Mouse (Mus musculus) cerebellum, adult 9-10 months (tissue): ENCODE data around the gene Mindy1.
A peak's percentile ranks its signal among the peaks of the same experiment; 100 is the strongest.

Source experiments
- DNase-seq: peaks from one replicate; pipeline ENCODE4 v3.0.0; 2022

Gene Mindy1

DNA sequence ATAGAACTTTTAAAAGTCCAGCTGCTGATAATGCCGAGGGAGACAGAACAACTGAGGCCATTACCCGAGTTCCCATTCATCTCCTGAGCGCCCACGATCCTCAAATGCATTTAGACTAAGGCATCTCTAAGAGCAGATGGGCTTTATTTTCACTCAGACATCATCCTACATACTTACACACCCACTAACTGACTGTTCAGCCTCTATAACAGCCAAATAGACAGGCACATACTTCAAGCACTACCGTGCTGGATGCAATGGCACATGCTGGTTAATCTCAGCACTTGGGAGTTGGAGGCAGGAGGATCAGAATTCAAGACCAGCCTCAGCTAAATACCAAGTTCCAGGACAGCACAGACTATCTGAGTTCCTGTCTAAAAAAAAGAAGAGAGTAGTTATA, 11.4 kb upstream of the Mindy1 start:
- no peak for DNase-seq

DNA sequence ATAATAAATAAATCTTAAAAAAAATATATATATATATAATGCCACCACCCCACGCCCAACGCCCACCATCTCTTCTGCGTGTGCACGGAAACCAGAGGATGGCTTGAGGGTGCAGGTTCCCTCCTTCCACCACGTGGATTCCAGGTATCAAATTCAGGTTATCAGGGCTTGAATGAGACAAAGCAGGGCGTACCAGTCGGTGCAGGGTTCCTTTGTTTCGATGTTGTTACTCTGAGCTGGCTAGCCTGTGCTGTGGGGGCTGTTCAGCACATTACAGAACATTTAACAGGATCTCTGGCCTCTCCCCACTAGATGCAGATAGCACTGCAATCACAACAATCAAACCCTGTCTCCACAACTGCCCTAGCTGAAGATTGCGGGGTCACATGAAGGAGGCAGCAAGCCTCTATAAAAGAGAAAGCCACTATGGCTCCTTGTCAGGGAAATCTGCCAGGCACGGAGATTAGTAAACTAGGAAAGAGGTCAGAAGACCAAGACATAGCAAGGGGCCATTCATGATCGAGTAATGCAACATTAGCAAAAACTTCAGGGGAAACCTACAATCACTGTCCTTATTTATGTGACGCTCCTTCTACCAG, 10.3 kb upstream of the Mindy1 start:
- no peak for DNase-seq

DNA sequence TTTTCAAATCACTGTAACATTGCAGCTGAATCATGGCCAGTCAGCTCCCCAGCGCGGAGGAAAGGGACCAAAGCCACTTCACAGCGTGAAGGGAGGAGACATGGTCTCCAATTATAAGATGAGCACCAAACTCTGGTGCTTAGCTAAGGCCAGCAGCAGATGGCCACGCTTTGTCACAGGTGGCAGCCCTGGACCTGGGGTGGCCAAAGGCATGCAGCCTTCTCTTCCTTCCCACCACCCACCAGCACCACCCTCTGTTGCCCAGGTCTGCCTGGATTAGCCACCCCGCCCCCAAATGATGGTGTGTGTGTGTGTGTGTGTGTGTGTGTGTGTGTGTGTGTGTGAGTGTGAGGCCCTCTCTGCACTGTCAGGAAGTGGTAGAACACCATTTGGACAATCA, 7.7 kb upstream of the Mindy1 start:
- peak; percentile 96 for DNase-seq

GRCm38 (mm10) chr3:95274453-95274852, 6.7 kb upstream of the Mindy1 start:
- DNase-seq: no peak

- DNase-seq: no peak
Measured at GRCm38 (mm10) chr3:95275161-95275560, 6.0 kb upstream of the Mindy1 start.

- DNase-seq: no peak
Measured at GRCm38 (mm10) chr3:95276428-95276934, 4.7 kb upstream of the Mindy1 start.

GRCm38 (mm10) chr3:95277149-95277551, 4.0 kb upstream of the Mindy1 start:
- peak; percentile 63 for DNase-seq

- DNase-seq: peak; percentile 76
Measured at GRCm38 (mm10) chr3:95280747-95281146, 398 bp upstream of the Mindy1 start.

- DNase-seq: peak; percentile 73
Measured at GRCm38 (mm10) chr3:95282381-95282864, 1.3 kb downstream of the Mindy1 start.

DNA sequence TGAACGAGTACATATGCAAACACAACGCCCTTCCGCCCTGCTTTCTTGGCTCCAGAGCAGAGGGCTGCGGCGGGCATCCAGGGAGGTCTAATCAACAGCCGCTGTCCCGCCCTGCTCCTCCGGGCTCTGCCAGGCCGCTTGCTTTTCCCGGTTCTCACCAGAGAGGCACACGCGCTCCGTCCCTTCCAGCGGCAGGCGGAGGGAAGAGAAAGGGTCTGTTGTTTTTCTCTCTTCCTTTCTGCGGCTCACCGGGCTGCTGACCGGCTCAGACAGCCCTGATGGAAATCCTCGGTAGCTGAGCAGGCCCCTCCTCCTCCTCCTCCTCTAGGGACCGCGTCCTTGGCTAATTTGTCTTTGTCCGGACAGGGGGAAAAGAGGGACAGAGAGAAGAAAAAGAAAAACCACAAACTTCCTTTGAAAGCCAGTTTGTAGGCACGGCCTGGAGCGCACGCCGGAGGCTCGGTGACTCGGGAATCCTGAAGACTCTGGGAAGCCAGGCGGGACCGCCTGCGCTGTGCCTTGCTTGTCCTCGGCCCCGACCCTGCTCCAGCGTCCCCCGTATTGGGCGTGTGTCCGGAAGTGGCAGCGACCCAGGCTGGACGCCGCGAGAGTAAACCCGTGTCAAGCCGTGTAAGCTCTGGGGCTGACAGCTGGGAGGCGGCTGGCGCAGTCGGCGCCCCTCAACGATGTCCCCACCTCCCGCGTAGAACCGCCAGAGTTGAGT, 1.9 kb downstream of the Mindy1 start:
- peak; percentile 87 for DNase-seq

- no peak for DNase-seq
Measured at GRCm38 (mm10) chr3:95283589-95283941, 2.4 kb downstream of the Mindy1 start.

DNA sequence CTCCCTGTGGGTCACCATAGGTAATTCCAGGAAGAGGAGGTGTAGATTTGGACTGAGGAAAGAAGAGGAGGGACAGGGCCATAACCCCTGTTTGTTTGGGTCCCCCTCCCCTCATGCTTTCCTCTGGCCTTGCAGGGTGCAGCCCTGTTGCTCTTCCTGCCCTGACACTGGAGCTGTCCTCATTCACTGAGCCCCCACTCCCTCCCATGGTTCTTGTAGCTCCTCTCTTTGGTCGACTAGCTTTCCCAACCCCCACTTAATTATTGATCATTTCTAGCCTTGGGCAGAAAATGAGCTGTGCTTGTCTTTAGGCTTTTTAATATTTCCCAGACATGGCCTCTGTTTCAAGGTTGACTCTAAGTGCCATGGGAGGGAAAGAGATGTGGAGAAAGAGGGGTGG, 2.9 kb downstream of the Mindy1 start:
- peak; percentile 62 for DNase-seq

GRCm38 (mm10) chr3:95284501-95285281, 3.5 kb downstream of the Mindy1 start:
- DNase-seq: peak; percentile 54

- DNase-seq: no peak
Measured at GRCm38 (mm10) chr3:95285390-95285789, 4.2 kb downstream of the Mindy1 start.

DNA sequence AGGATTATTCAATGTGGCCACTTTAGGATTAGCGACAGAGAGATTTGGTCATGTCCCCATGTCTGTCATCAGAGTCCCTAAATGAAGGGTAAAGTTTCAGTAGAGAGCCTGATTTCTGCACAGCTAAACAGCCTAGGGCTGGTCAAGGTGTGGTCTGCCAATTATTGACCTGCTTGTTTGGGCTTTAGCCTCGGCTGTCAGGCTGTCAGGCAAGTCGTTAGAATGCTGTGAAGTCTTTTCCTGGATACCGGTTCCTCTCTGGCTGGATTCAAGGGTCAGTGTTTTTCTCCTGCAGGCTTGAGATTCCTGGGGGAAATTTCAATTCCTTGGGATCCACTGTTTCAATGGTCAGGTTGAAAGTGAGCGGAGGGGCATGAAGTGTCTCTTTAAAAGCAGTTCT, 4.9 kb downstream of the Mindy1 start:
- DNase-seq: no peak

GRCm38 (mm10) chr3:95286510-95286909, 5.4 kb downstream of the Mindy1 start:
- DNase-seq: no peak

- no peak for DNase-seq
Measured at GRCm38 (mm10) chr3:95287541-95287940, 6.4 kb downstream of the Mindy1 start.

DNA sequence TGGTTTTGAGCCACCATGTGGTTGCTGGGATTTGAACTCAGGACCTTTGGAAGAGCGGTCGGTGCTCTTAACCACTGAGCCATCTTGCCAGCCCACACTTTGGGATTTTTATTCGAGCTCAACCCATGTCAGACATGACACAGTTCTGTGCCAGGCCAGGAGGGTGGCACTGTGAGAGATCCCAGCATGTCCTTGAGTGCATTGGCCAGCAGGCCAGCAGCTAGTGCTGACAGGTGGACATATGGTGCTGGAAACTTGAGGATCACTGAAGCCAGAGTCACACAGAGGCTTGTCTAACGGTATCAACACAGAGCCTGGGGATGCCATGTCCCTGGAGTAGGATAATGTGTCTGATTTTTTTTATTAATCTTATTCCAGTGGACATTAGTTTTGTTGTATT, 8.3 kb downstream of the Mindy1 start:
- peak; percentile 91 for DNase-seq

DNA sequence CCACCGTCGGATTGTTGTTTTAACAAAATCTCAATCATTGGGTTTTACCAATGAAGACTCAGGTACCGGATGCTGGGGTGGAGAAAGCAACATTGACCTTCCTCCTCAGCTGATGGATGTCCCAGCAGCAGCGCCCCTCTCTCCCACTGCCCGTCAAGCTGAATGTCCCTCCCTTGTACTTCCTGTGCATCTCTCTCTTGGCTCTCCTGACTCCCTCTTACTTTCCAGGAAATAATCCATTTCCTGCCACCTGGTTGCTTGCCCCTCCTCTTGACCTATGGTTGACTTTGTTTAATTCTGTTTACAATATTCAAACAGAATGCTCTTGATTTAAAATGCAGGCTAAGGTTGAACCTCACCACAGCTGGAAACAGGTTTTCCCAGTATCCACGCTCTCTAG, 9.0 kb downstream of the Mindy1 start:
- no peak for DNase-seq

GRCm38 (mm10) chr3:95291041-95291440, 9.9 kb downstream of the Mindy1 start:
- DNase-seq: no peak

GRCm38 (mm10) chr3:95292899-95293298, 11.8 kb downstream of the Mindy1 start:
- no peak for DNase-seq

- DNase-seq: no peak
Measured at GRCm38 (mm10) chr3:95293537-95293936, 12.4 kb downstream of the Mindy1 start.

DNA sequence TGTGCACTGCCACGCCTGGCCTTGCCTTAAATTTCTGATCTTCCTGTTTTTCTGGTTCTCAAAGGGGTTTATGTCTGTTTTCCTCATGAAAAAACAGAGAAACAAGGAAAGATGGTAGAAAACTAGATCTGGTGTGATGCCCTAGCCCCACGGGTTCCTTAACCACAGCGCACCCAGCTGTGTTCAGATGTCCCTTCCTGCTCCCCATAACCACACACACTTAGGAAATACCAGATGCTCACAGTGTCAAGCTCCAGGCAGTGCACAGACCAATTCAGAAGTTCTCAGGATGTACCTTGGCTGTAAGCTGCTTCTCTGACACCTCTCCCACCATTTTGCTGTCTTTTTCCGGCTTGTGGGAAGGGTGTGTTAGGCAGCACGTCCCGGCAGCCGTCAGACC, 13.2 kb downstream of the Mindy1 start:
- DNase-seq: no peak

GRCm38 (mm10) chr3:95294718-95295117, 13.6 kb downstream of the Mindy1 start:
- no peak for DNase-seq
